Mouse (Mus musculus): ENCODE results near the gene Gm3248. TPM values are rescaled to one million over a fixed set of nuclear protein-coding genes. Genes with fewer than 3 reads are reported as not detected.
"Not testable (repeated sequence)": the region's sequence is repeated elsewhere in the genome, so short reads cannot be mapped to it uniquely, and the experiment has no call there.

The Gm3248 gene
- polyA plus RNA-seq (2015; fragmentation: Nextera tagmentation; extraction: Ambion mirVana): 0.36 and 0.46 TPM in 2 replicates

DNA sequence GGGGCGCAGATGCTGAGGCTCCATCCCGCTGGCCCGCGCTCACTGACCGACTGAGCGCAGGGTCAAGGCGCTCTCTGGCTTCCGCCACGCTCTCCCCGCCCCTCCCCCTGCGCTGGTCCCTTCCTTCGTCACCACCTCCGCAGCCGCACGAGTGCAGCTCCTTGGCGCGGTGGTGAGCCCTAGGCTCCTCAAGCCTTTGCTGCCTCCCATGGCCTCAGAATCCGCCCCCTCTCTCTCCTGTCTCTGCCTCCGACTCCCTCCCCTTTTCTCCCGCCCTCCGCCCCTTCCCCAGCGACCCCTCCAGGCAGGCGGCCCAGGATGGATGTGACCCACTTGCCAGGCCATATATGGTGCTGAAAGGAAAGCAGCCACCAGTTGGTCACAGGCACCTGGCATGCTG lies at the start of gene Gm3248:
Gene Gm3248, minus strand, starts transcription at position 111 of the 400 bp plus-strand sequence.
- ATAC-seq: not testable (repeated sequence)
- peak; percentile 9 for DNase-seq (ENCODE audit: low spot score)

DNA sequence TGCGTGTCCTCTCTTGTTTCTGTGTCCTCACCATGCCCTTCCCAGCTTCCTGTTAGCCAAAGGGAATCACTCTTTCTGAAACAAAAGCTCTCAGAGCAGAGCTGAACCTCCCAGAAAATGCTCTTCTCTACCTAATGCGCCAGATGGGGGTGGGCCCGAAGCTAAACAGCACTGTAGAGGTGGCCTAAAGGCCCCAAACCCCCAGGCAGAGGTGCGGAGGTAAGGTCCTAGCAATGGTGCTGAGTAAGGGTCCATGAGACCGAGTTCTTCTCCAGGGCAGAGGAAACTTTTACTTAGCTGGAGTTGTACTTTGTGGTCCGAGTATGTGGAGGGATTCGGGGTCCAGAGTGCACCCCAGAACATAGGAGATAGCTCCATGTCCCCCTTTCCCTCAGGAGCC lies 25.6 kb upstream of the Gm3248 start:
- H3K4me2 ChIP-seq (replicated peaks; ENCODE audit: low read depth, low read length); H3K36me3 ChIP-seq (ENCODE audit: insufficient read depth, low read length); H3K9ac ChIP-seq (replicated peaks; ENCODE audit: low read depth); H3K4me1 ChIP-seq (ENCODE audit: insufficient read depth, low read depth, low read length); DNase-seq (ENCODE audit: low spot score); ATAC-seq; H3K27me3 ChIP-seq (replicated peaks; ENCODE audit: insufficient read depth, low read length); H3K4me3 ChIP-seq (ENCODE audit: low read depth, low read length); H3K27ac ChIP-seq (ENCODE audit: low read length); H3K9me3 ChIP-seq (ENCODE audit: low read length): not testable (repeated sequence)
- 76% methylated on average over 4 of the region's 7 CpGs for WGBS

More for the DNA sequence above, at the start of gene Gm3248:
- H3K9ac ChIP-seq (replicated peaks; ENCODE audit: low read depth); H3K27ac ChIP-seq (ENCODE audit: low read length); H3K27me3 ChIP-seq (replicated peaks; ENCODE audit: insufficient read depth, low read length); H3K36me3 ChIP-seq (ENCODE audit: insufficient read depth, low read length); H3K4me1 ChIP-seq (ENCODE audit: insufficient read depth, low read depth, low read length); H3K9me3 ChIP-seq (ENCODE audit: low read length): not testable (repeated sequence)
- peak within 1 kb of the TSS; percentile 55 for H3K4me2 ChIP-seq (replicated peaks; ENCODE audit: low read depth, low read length)
- WGBS: 4% methylated on average over 10 of the region's 23 CpGs
- H3K4me3 ChIP-seq (ENCODE audit: low read depth, low read length): peak within 1 kb of the TSS; percentile 29

DNA sequence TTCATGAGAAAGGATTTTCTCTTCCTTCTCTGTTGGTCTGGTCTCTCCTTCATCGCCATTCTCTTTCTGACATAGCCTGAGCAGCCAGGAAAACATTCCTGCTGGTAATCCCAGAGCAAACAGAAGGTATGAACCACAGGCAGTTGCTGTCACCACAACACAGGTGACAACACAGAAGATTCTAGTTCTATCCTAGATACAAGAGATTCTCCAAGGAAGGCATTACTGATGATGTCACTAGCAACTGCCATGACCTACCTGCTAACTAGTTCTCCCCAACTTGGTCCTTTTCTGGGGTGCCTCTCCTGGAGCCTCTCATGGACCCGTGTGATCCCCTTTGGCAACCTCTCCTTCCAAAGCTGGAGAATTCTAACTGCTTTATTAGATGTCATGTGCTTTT lies 17.5 kb upstream of the Gm3248 start, which contains the start of gene Gm3453:
Gene Gm3453, minus strand, starts transcription at position 101 of the 400 bp plus-strand sequence.
- WGBS: 50% methylated on average over 2 of the region's 2 CpGs
- not testable (repeated sequence) for H3K4me3 ChIP-seq (ENCODE audit: low read depth, low read length); H3K27ac ChIP-seq (ENCODE audit: low read length); H3K9me3 ChIP-seq (ENCODE audit: low read length); H3K9ac ChIP-seq (replicated peaks; ENCODE audit: low read depth); H3K4me1 ChIP-seq (ENCODE audit: insufficient read depth, low read depth, low read length); H3K4me2 ChIP-seq (replicated peaks; ENCODE audit: low read depth, low read length); H3K27me3 ChIP-seq (replicated peaks; ENCODE audit: insufficient read depth, low read length); H3K36me3 ChIP-seq (ENCODE audit: insufficient read depth, low read length); ATAC-seq; DNase-seq (ENCODE audit: low spot score)

DNA sequence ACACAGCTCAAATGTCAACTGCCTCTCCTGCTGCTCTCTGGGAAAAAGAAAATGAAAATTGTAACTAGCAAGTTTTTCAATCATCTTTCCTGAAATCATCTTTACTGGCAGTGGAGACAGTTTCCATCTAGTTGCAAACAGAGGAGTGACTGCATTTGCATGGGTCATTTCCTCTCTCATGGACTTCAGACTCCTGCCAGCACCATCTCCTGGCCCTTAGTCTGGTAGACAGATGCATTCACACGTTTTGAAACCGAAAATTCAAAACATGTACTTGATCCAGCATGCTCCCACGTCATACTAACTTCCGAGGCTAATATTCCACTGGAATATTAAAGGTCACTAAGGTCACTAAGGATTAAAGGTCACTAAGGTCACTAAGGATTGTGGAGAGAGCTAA lies 896 bp upstream of the Gm3248 start:
- not testable (repeated sequence) for H3K27ac ChIP-seq (ENCODE audit: low read length); H3K4me3 ChIP-seq (ENCODE audit: low read depth, low read length); H3K36me3 ChIP-seq (ENCODE audit: insufficient read depth, low read length); H3K9ac ChIP-seq (replicated peaks; ENCODE audit: low read depth); DNase-seq (ENCODE audit: low spot score); H3K4me2 ChIP-seq (replicated peaks; ENCODE audit: low read depth, low read length); ATAC-seq; H3K4me1 ChIP-seq (ENCODE audit: insufficient read depth, low read depth, low read length); H3K27me3 ChIP-seq (replicated peaks; ENCODE audit: insufficient read depth, low read length); H3K9me3 ChIP-seq (ENCODE audit: low read length)
- WGBS: 43% methylated on average over 4 of the region's 4 CpGs

DNA sequence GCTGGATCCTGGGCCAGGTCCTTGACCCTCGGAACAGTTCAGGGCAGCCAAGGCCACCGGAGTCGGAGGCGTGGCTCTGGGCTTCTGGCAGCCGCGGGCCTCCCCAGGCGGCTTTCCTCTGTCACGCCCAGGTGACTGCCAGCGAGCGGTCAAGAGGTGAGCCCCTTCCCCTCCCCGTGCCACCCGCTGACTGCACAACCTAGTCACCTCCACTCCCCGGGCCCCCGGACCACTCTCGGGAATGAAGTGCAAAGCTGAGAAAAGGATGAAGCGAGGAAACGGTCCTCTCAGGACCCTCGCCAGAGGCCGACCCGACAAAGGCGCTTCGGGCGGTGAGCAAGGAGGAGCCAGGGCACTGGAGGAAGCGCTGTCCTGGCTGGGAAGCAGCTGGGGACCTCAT lies 443 bp downstream of the Gm3248 start:
- H3K9ac ChIP-seq (replicated peaks; ENCODE audit: low read depth); H3K27ac ChIP-seq (ENCODE audit: low read length); H3K4me1 ChIP-seq (ENCODE audit: insufficient read depth, low read depth, low read length); H3K36me3 ChIP-seq (ENCODE audit: insufficient read depth, low read length); H3K27me3 ChIP-seq (replicated peaks; ENCODE audit: insufficient read depth, low read length); H3K9me3 ChIP-seq (ENCODE audit: low read length); ATAC-seq: not testable (repeated sequence)
- DNase-seq (ENCODE audit: low spot score): peak; percentile 6
- Histone ChIP-seq H3K4me2 (replicated peaks; ENCODE audit: low read depth, low read length) (peak overlapping the region; percentile 55), H3K4me3 (ENCODE audit: low read depth, low read length) (peak overlapping the region; percentile 29)
- 11% methylated on average over 12 of the region's 24 CpGs for WGBS

DNA sequence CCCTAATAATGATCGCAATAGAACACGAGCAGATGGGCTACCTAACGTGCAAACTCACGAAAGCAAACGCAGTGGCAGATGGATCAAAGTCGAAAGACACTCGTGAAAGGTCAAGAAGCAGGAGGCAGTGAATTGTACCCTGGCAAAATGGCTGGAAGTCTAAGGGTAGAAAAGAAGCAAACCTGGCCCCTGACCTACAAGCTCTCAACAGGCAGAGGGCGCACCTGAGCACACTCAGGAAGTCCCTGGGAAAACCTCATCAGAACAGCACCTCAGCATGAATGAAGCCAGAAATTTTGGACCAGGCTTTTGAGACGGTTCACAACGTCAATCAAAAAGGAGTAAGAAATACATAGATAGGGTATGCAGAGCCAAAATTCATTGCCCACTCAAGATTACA lies 1.1 kb downstream of the Gm3248 start:
- not testable (repeated sequence) for H3K4me1 ChIP-seq (ENCODE audit: insufficient read depth, low read depth, low read length); H3K4me2 ChIP-seq (replicated peaks; ENCODE audit: low read depth, low read length); H3K9me3 ChIP-seq (ENCODE audit: low read length); H3K4me3 ChIP-seq (ENCODE audit: low read depth, low read length); DNase-seq (ENCODE audit: low spot score); H3K27me3 ChIP-seq (replicated peaks; ENCODE audit: insufficient read depth, low read length); H3K9ac ChIP-seq (replicated peaks; ENCODE audit: low read depth); H3K36me3 ChIP-seq (ENCODE audit: insufficient read depth, low read length); H3K27ac ChIP-seq (ENCODE audit: low read length); ATAC-seq
- 0% methylated on average over 3 of the region's 10 CpGs for WGBS
- peak; percentile 25; the same call in 1 of the 2 replicates for TF ChIP-seq CTCF (IDR thresholded peaks at IDR 0.05)

DNA sequence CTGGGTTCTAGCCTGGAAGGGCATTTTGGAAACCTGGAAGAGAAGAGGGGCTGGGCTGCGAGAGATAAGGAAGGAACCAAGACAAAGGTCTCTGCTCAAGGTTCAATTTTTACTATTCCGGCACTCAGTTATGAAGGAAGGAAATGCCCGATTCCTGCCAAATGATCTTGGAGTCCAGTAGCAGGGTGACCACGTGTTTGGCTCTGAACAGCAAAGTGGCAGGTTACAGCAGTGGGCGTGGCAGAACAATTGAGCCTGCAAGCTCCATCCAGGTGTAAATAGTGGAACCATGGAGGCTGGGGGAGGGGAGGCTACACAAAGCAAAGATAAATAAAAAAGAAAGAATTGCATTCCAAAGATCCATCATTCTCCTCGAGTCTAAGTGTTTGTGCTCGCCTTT lies 38.3 kb downstream of the Gm3248 start:
- not testable (repeated sequence) for ATAC-seq; H3K27ac ChIP-seq (ENCODE audit: low read length); H3K9ac ChIP-seq (replicated peaks; ENCODE audit: low read depth); H3K9me3 ChIP-seq (ENCODE audit: low read length); H3K27me3 ChIP-seq (replicated peaks; ENCODE audit: insufficient read depth, low read length); H3K4me1 ChIP-seq (ENCODE audit: insufficient read depth, low read depth, low read length); H3K4me3 ChIP-seq (ENCODE audit: low read depth, low read length); H3K36me3 ChIP-seq (ENCODE audit: insufficient read depth, low read length); DNase-seq (ENCODE audit: low spot score); H3K4me2 ChIP-seq (replicated peaks; ENCODE audit: low read depth, low read length)
- WGBS: 51% methylated on average over 7 of the region's 7 CpGs

DNA sequence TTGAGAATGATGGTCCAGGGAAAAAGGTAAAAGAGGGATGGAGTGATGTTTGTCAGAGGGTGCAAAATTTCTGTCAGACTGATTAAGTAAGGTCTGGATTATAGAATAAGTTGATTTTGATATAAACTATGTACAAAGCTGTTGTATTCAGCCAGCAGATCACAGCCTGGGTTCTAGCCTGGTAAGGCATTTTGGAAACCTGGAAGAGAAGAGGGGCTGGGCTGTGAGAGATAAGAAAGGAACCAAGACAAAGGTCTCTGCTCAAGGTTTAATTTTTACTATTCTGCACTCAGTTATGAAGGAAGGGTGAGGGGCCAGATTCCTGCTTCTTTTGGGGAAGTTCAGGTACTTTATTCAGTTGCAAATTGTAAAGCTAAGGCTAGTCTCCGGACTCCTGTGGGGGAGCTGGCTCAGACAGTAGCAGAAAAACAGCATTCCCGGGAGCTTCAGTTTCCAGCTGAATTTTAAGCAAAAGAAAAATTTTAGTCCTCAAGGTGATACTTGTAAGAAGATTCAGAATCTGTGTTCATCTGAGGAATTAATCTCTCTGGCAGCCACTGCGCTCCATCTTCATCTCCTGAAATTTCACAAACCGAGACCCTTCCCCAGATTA lies 43.1 kb downstream of the Gm3248 start:
- not testable (repeated sequence) for H3K27me3 ChIP-seq (replicated peaks; ENCODE audit: insufficient read depth, low read length); H3K9ac ChIP-seq (replicated peaks; ENCODE audit: low read depth); H3K4me3 ChIP-seq (ENCODE audit: low read depth, low read length); DNase-seq (ENCODE audit: low spot score); H3K9me3 ChIP-seq (ENCODE audit: low read length); H3K4me2 ChIP-seq (replicated peaks; ENCODE audit: low read depth, low read length); ATAC-seq; H3K4me1 ChIP-seq (ENCODE audit: insufficient read depth, low read depth, low read length); H3K27ac ChIP-seq (ENCODE audit: low read length); H3K36me3 ChIP-seq (ENCODE audit: insufficient read depth, low read length)
- 81% methylated on average over 4 of the region's 4 CpGs for WGBS

DNA sequence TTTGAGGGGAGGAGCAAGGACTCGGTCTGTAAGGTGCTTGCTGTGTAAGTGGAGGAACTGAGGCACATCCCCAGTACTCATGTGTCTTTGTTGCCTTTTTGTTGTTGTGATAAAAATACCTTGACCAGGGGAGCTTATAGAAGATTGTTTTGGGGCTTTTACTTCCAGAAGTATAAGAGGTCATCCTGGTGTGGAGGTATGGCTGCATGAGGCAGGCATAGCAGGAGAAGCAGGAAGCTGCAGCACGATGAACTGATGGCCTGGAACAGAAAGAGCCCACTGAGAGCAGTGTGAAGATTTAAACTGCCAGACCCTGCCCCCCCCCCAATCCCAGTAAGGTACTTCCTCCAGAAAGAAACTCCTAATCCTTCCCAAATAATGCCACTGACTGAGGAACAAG lies 47.8 kb downstream of the Gm3248 start:
- not testable (repeated sequence) for H3K4me2 ChIP-seq (replicated peaks; ENCODE audit: low read depth, low read length); H3K9me3 ChIP-seq (ENCODE audit: low read length); H3K4me3 ChIP-seq (ENCODE audit: low read depth, low read length); H3K27ac ChIP-seq (ENCODE audit: low read length); ATAC-seq; H3K27me3 ChIP-seq (replicated peaks; ENCODE audit: insufficient read depth, low read length); H3K4me1 ChIP-seq (ENCODE audit: insufficient read depth, low read depth, low read length); H3K9ac ChIP-seq (replicated peaks; ENCODE audit: low read depth); H3K36me3 ChIP-seq (ENCODE audit: insufficient read depth, low read length); DNase-seq (ENCODE audit: low spot score)
- WGBS: 88% methylated on average over 2 of the region's 2 CpGs
